Mouse (Mus musculus): ENCODE results near the gene S1pr1. TPM values are rescaled to one million over a fixed set of nuclear protein-coding genes. Genes with fewer than 3 reads are reported as not detected.
A peak's percentile ranks its signal among the peaks of the same experiment; 100 is the strongest.

Gene S1pr1
- total RNA-seq, 1 experiment from 2014 or later: 50.8 TPM

GRCm38 (mm10) chr3:115711924-115712807 is 2.7 kb downstream of the S1pr1 start:
- DNase-seq: no peak

- DNase-seq: no peak
These were observed 3.5 kb downstream of the S1pr1 start for GRCm38 (mm10) chr3:115711393-115711792.

- no peak for DNase-seq
These were observed 4.8 kb downstream of the S1pr1 start for GRCm38 (mm10) chr3:115710051-115710450.

- peak; percentile 29 for DNase-seq
These were observed 5.7 kb downstream of the S1pr1 start for GRCm38 (mm10) chr3:115709118-115709574.

GRCm38 (mm10) chr3:115706736-115707135 is 8.1 kb downstream of the S1pr1 start:
- no peak for DNase-seq

- no peak for DNase-seq
These were observed 10.5 kb downstream of the S1pr1 start for GRCm38 (mm10) chr3:115704254-115704908.

- no peak for DNase-seq
These were observed 11.2 kb downstream of the S1pr1 start for GRCm38 (mm10) chr3:115703720-115704119.

GRCm38 (mm10) chr3:115702089-115702488 is 12.8 kb downstream of the S1pr1 start:
- DNase-seq: no peak

- DNase-seq: no peak
These were observed 19.5 kb downstream of the S1pr1 start for GRCm38 (mm10) chr3:115695194-115695891.

GRCm38 (mm10) chr3:115694168-115694567 is 20.7 kb downstream of the S1pr1 start:
- no peak for DNase-seq

GRCm38 (mm10) chr3:115693390-115693789 is 21.5 kb downstream of the S1pr1 start:
- DNase-seq: no peak

- no peak for DNase-seq
These were observed 22.0 kb downstream of the S1pr1 start for GRCm38 (mm10) chr3:115692857-115693256.

GRCm38 (mm10) chr3:115692384-115692783 is 22.5 kb downstream of the S1pr1 start:
- DNase-seq: no peak

- DNase-seq: no peak
These were observed 25.0 kb downstream of the S1pr1 start for GRCm38 (mm10) chr3:115689920-115690319.

GRCm38 (mm10) chr3:115689352-115689751 is 25.5 kb downstream of the S1pr1 start:
- peak; percentile 40 for DNase-seq

GRCm38 (mm10) chr3:115687821-115688220 is 27.1 kb downstream of the S1pr1 start:
- DNase-seq: no peak

- peak; percentile 44 for DNase-seq
These were observed 32.4 kb downstream of the S1pr1 start for GRCm38 (mm10) chr3:115682328-115683088.

- DNase-seq: no peak
These were observed 33.7 kb downstream of the S1pr1 start for GRCm38 (mm10) chr3:115681184-115681583.

GRCm38 (mm10) chr3:115679022-115679421 is 35.9 kb downstream of the S1pr1 start:
- no peak for DNase-seq

- no peak for DNase-seq
These were observed 39.0 kb downstream of the S1pr1 start for GRCm38 (mm10) chr3:115675546-115676535.

- no peak for DNase-seq
These were observed 40.2 kb downstream of the S1pr1 start for GRCm38 (mm10) chr3:115674665-115675064.
